Mouse (Mus musculus): ENCODE data around the gene Gm2163. TPM values are rescaled to one million over a fixed set of nuclear protein-coding genes. Genes with fewer than 3 reads are reported as not detected.
"Not testable (repeated sequence)": the region's sequence is repeated elsewhere in the genome, so short reads cannot be mapped to it uniquely, and the experiment has no call there.

The Gm2163 gene
- total RNA-seq (2021): under 1 TPM; 0.15 to 0.55 TPM
- long read RNA-seq, experiment 1: 0 reads
- long read RNA-seq, experiment 2: 0 reads

GRCm38 (mm10) chr4:42466452-42466851, at the start of gene Gm2163:
Gene Gm2163 (plus strand): TSS chr4:42466752.
- not testable (repeated sequence) for DNase-seq

GRCm38 (mm10) chr4:42439078-42439477, 27.5 kb upstream of the Gm2163 start, which contains the start of gene Gm21586:
Gene Gm21586 (plus strand): TSS chr4:42439378.
- not testable (repeated sequence) for DNase-seq

- not testable (repeated sequence) for DNase-seq
Observed at GRCm38 (mm10) chr4:42528075-42528474, 61.5 kb downstream of the Gm2163 start, which contains the start of gene Fam205a2. Gene Fam205a2 (minus strand): TSS chr4:42528175.

GRCm38 (mm10) chr4:42611895-42612294, 145.3 kb downstream of the Gm2163 start, which contains the start of gene Gm10591:
Gene Gm10591 (plus strand): TSS chr4:42612195.
- not testable (repeated sequence) for DNase-seq

- not testable (repeated sequence) for DNase-seq
Observed at GRCm38 (mm10) chr4:42629419-42629818, 162.9 kb downstream of the Gm2163 start, which contains the start of gene Gm2564. Gene Gm2564 (plus strand): TSS chr4:42629719.

Other genes starting within 250 kb of the Gm2163 start
- gene Gm10600, start 226.1 kb upstream of the Gm2163 start, total RNA-seq (2021): 1 to 10 TPM; 1.3 to 1.9 TPM
- not detected for gene Ccl21b, start 211.0 kb upstream of the Gm2163 start, total RNA-seq (2021)
- gene Gm21953, start 172.5 kb upstream of the Gm2163 start, total RNA-seq (2021): not detected
- gene Fam205a3, start 148.4 kb upstream of the Gm2163 start, total RNA-seq (2021): not detected
- gene Gm21586, start 27.4 kb upstream of the Gm2163 start, total RNA-seq (2021): not detected
- gene Fam205a2, start 61.4 kb downstream of the Gm2163 start, total RNA-seq (2021): not detected
- not detected for gene Gm10591, start 145.4 kb downstream of the Gm2163 start, total RNA-seq (2021)
- gene Gm2564, start 163.0 kb downstream of the Gm2163 start, total RNA-seq (2021): 10 to 100 TPM; 15.0 to 15.3 TPM
- 1 to 10 TPM in 1 of 2 experiments, not detected in 1; 4.3 TPM for gene Ccl27b, start 188.5 kb downstream of the Gm2163 start, total RNA-seq (2021)
- gene Il11ra2, start 195.1 kb downstream of the Gm2163 start, total RNA-seq (2021): not detected

Data from adrenal gland, postnatal 10 days (tissue).